Mouse (Mus musculus) heart, adult 2 months (tissue): ENCODE measurements at regions not wholly inside any gene's neighbourhood (a gene's known extent, or its start where the extent isn't known, plus 50 kb on each side); places are given as distances from the start of the nearest gene placed in this dataset.

Experiments
- CTCF ChIP-seq: fragments of 200-600 bp; IDR thresholded peaks from 2 replicates; pipeline ENCODE4 v1.8.1; 2022; ENCODE audit warnings: antibody characterized with exemption, mild to moderate bottlenecking, moderate library complexity
- EP300 ChIP-seq: fragments of 200-500 bp; IDR thresholded peaks from 2 replicates; pipeline ENCODE4 v1.6.1; 2011; ENCODE audit warnings: low read depth, low read length, control low read depth; ENCODE audit not compliant: insufficient read depth

DNA sequence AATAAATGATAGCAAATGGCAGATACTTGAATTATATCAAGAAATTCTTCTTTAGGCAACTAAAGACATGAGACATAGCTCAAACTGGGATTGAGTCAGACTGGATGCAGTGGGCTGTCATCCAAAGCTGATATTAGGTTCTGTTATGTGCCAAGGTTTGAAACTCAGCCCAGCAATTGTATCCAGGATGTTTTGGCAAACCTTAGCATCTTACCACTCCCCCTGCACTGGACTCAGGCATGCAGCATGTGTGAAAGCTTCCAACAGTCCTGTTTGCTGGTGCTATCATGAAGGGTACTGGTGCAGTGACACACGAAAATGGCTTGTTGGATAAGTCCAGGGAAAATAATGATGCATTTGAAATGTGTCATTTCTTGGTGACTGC, 282.9 kb upstream of the Meis2 start:
- TF ChIP-seq EP300 (no peak), CTCF (no peak)
